10 mouse cellular contexts compared by ENCODE assay signal in genomic region chr4:133090276-133090719, GRCm38 (mm10). TPM values are rescaled to one million over a fixed set of nuclear protein-coding genes. Genes with fewer than 3 reads are reported as not detected.
DNase-seq lines count a peak whose midpoint lies in the region; ATAC-seq lines count a peak whose summit lies in the region.
"Had no signal": no experiment of that assay in that cellular context is flagged by ENCODE, and none has a peak within 500 bp of the region (broad histone marks: within the 10 kb centered on the region; RNA-seq: fewer than 3 reads in every experiment).

No protein-coding gene starts in this region.

- intact Hi-C loops in heart, postnatal 25 days (cut with DNase I): no loop called here

- H3K27ac ChIP-seq in heart, embryonic 14.5 days (replicated peaks in 1 of 2; ENCODE audit: control insufficient read depth in 1 of 2, insufficient read depth in 1 of 2, low read depth in 2 of 2, low read length in 2 of 2): peak overlapping the region; percentile 91 to 93
- peak overlapping the region; percentile 87 for H3K27ac ChIP-seq in embryonic facial prominence, embryonic 12.5 days
- peak overlapping the region; percentile 91 for H3K27ac ChIP-seq in hindbrain, embryonic 13.5 days
- H3K27ac ChIP-seq in midbrain, embryonic 12.5 days (replicated peaks): peak overlapping the region; percentile 71
- H3K27ac ChIP-seq: liver, embryonic 14.5 days had no signal

- ATAC-seq in heart, embryonic 14.5 days (ENCODE audit: insufficient number of reproducible peaks, insufficient read depth, low FRiP score, low read depth): no peak
- peak; percentile 2; the same call in 1 of the 2 replicates for ATAC-seq in embryonic facial prominence, embryonic 12.5 days (ENCODE audit: insufficient number of reproducible peaks, insufficient read depth, low FRiP score, low TSS enrichment)
- no peak; the same call in 1 of the 2 replicates for ATAC-seq in hindbrain, embryonic 13.5 days (ENCODE audit: low FRiP score)
- no peak for ATAC-seq in midbrain, embryonic 12.5 days (ENCODE audit: low FRiP score, low read depth)
- ATAC-seq in megakaryocyte-erythroid progenitor cell, adult 5-6 weeks (replicated peaks; ENCODE audit: low FRiP score, low TSS enrichment, poor library complexity, severe bottlenecking): no peak

- DNase-seq in heart, postnatal 25 days (ENCODE audit: low spot score): no peak
- DNase-seq in frontal cortex, adult 2 months (ENCODE audit: extremely low spot score in 1 of 2, low spot score in 1 of 2): no peak
- DNase-seq in adrenal gland, postnatal 25 days: no peak
- DNase-seq: right cerebral cortex, postnatal 25 days had no signal

- H3K27me3 ChIP-seq in heart, embryonic 14.5 days (ENCODE audit: control insufficient read depth, insufficient read depth, low read length): no peaks in the 10 kb centered on the region
- no peaks in the 10 kb centered on the region for H3K27me3 ChIP-seq in embryonic facial prominence, embryonic 12.5 days
- no peaks in the 10 kb centered on the region for H3K27me3 ChIP-seq in hindbrain, embryonic 13.5 days
- H3K27me3 ChIP-seq in midbrain, embryonic 12.5 days: peaks cover 36% of the 10 kb centered on the region

- H3K9ac ChIP-seq in heart, embryonic 14.5 days (ENCODE audit: low read length): peak overlapping the region; percentile 59
- H3K9ac ChIP-seq in embryonic facial prominence, embryonic 12.5 days: no peak overlapping the region; the same call in 1 of the 2 replicates
- H3K9ac ChIP-seq in hindbrain, embryonic 13.5 days: peak overlapping the region; percentile 55
- no peak overlapping the region for H3K9ac ChIP-seq in midbrain, embryonic 12.5 days (replicated peaks)
- H3K9ac ChIP-seq: liver, embryonic 14.5 days had no signal

- no peaks in the 10 kb centered on the region for H3K9me3 ChIP-seq in heart, embryonic 14.5 days (ENCODE audit: control insufficient read depth, low read length)
- no peaks in the 10 kb centered on the region for H3K9me3 ChIP-seq in embryonic facial prominence, embryonic 12.5 days
- H3K9me3 ChIP-seq in hindbrain, embryonic 13.5 days: no peaks in the 10 kb centered on the region
- no peaks in the 10 kb centered on the region for H3K9me3 ChIP-seq in midbrain, embryonic 12.5 days

- H3K4me3 ChIP-seq in heart, embryonic 14.5 days (ENCODE audit: control insufficient read depth in 1 of 2, insufficient read depth in 1 of 2, low read depth in 1 of 2, low read length in 2 of 2): no peak overlapping the region
- H3K4me3 ChIP-seq in embryonic facial prominence, embryonic 12.5 days: no peak overlapping the region
- no peak overlapping the region for H3K4me3 ChIP-seq in hindbrain, embryonic 13.5 days
- H3K4me3 ChIP-seq in midbrain, embryonic 12.5 days: no peak overlapping the region

- peaks cover 77 to 96% of the 10 kb centered on the region in 2 experiments for H3K4me1 ChIP-seq in heart, embryonic 14.5 days (ENCODE audit: control insufficient read depth in 2 of 2, insufficient read depth in 2 of 2, low read length in 2 of 2)
- H3K4me1 ChIP-seq in embryonic facial prominence, embryonic 12.5 days: peaks cover 73% of the 10 kb centered on the region
- H3K4me1 ChIP-seq in hindbrain, embryonic 13.5 days (replicated peaks): peaks cover 83% of the 10 kb centered on the region
- peaks cover 77% of the 10 kb centered on the region for H3K4me1 ChIP-seq in midbrain, embryonic 12.5 days

- H3K36me3 ChIP-seq in heart, embryonic 14.5 days (ENCODE audit: control insufficient read depth, insufficient read depth, low read length): no peaks in the 10 kb centered on the region
- H3K36me3 ChIP-seq in embryonic facial prominence, embryonic 12.5 days: no peaks in the 10 kb centered on the region
- H3K36me3 ChIP-seq in hindbrain, embryonic 13.5 days: no peaks in the 10 kb centered on the region
- no peaks in the 10 kb centered on the region for H3K36me3 ChIP-seq in midbrain, embryonic 12.5 days

- H3K4me2 ChIP-seq in heart, embryonic 14.5 days (ENCODE audit: low read length): peak overlapping the region; percentile 19
- peak overlapping the region; percentile 21 for H3K4me2 ChIP-seq in embryonic facial prominence, embryonic 12.5 days (replicated peaks)
- H3K4me2 ChIP-seq in hindbrain, embryonic 13.5 days: 0 out of 2 replicates have a peak overlapping the region, but pooled peaks have one; percentile 17
- H3K4me2 ChIP-seq in midbrain, embryonic 12.5 days (replicated peaks): no peak overlapping the region

- 30% methylated on average over 8 of the region's 8 CpGs for WGBS in heart, embryonic 14.5 days
- WGBS in embryonic facial prominence, embryonic 12.5 days: 20% methylated on average over 8 of the region's 8 CpGs
- 31% methylated on average over 8 of the region's 8 CpGs for WGBS in hindbrain, embryonic 13.5 days
- WGBS in midbrain, embryonic 12.5 days: 44% methylated on average over 8 of the region's 8 CpGs

RNA-seq across cellular contexts. Expression of gene Wasf2, which starts 40.0 kb away (rescaled TPM):
- polyA plus RNA-seq in heart, embryonic 14.5 days (2014; fragmentation: Nextera tagmentation; extraction: Ambion mirVana): 50.7 and 68.6 TPM in 2 replicates
- 100 to 1,000 TPM in 1 of 2 experiments, 10 to 100 TPM in 1; 77.7 to 110 TPM for total RNA-seq in heart, postnatal 25 days (2021)
- polyA plus RNA-seq in embryonic facial prominence, embryonic 12.5 days (2016; fragmentation: Nextera tagmentation; extraction: Ambion mirVana): 78.8 and 88.4 TPM in 2 replicates
- 33.3 and 35.4 TPM in 2 replicates for polyA plus RNA-seq in hindbrain, embryonic 13.5 days (2015; fragmentation: Nextera tagmentation; extraction: Ambion mirVana)
- polyA plus RNA-seq in midbrain, embryonic 12.5 days (2016; fragmentation: Nextera tagmentation; extraction: Ambion mirVana): 43.5 and 50.0 TPM in 2 replicates
- total RNA-seq in megakaryocyte-erythroid progenitor cell, adult 5-6 weeks (2014; fragmentation: Nextera tagmentation): 66.5 and 75.9 TPM in 2 replicates
- total RNA-seq in megakaryocyte-erythroid progenitor cell, adult 5-6 weeks (2017): 16.7 and 27.7 TPM in 2 replicates
- polyA plus RNA-seq in frontal cortex, adult 2 months (2012; rRNA removed): 14.2 and 16.3 TPM in 2 replicates
- total RNA-seq in adrenal gland, postnatal 25 days (2021): 107 and 137 TPM in 2 replicates

Comparison
In these comparisons a context has a peak if more than half of its experiments do, and no peak if none do; other contexts are left out.
1. H3K9ac ChIP-seq: peak in heart, embryonic 14.5 days (single experiment) and hindbrain, embryonic 13.5 days (single experiment); none in embryonic facial prominence, embryonic 12.5 days (single experiment) and midbrain, embryonic 12.5 days (single experiment).
2. Peak in every context shown above with its lines, with median percentiles within 50 percentile points of each other: H3K27ac ChIP-seq.